9 mouse cellular contexts compared by ENCODE assay signal in genomic region chr19:46908977-46909376, GRCm38 (mm10).
DNase-seq lines count a peak whose midpoint lies in the region; ATAC-seq and TF ChIP-seq lines count a peak whose summit lies in the region.
"Had no signal": no experiment of that assay in that cellular context is flagged by ENCODE, and none has a peak within 500 bp of the region (broad histone marks: within the 10 kb centered on the region; RNA-seq: fewer than 3 reads in every experiment).

No protein-coding gene starts in this region.

- no peak overlapping the region for H3K9ac ChIP-seq in heart, adult 2 months (ENCODE audit: low read depth, low read length)
- H3K9ac ChIP-seq in heart, embryonic 11.5 days (ENCODE audit: low read depth, low read length), result no peak overlapping the region
- H3K9ac ChIP-seq in midbrain, postnatal 0 days (replicated peaks; ENCODE audit: low read length, poor library complexity, severe bottlenecking), result no peak overlapping the region
- H3K9ac ChIP-seq in midbrain, embryonic 15.5 days, result no peak overlapping the region
- no peak overlapping the region for H3K9ac ChIP-seq in intestine, embryonic 15.5 days

- H3K4me3 ChIP-seq in heart, adult 2 months, result 0 out of 2 replicates have a peak overlapping the region, but pooled peaks have one; percentile 9
- H3K4me3 ChIP-seq in heart, embryonic 11.5 days (ENCODE audit: low read depth, low read length), result no peak overlapping the region
- H3K4me3 ChIP-seq in midbrain, postnatal 0 days (ENCODE audit: low read depth, low read length), result no peak overlapping the region
- no peak overlapping the region for H3K4me3 ChIP-seq in midbrain, embryonic 15.5 days
- H3K4me3 ChIP-seq in intestine, embryonic 15.5 days (replicated peaks), result no peak overlapping the region

- no peak for TF ChIP-seq EP300 in heart, adult 2 months (IDR thresholded peaks at IDR 0.05; ENCODE audit: insufficient read depth, low read depth, low read length)

- H3K9me3 ChIP-seq in heart, embryonic 11.5 days (replicated peaks; ENCODE audit: control insufficient read depth, low read length), result no peaks in the 10 kb centered on the region
- H3K9me3 ChIP-seq in midbrain, postnatal 0 days (ENCODE audit: low read length), result no peaks in the 10 kb centered on the region
- no peaks in the 10 kb centered on the region for H3K9me3 ChIP-seq in midbrain, embryonic 15.5 days
- no peaks in the 10 kb centered on the region for H3K9me3 ChIP-seq in intestine, embryonic 15.5 days

- no peaks in the 10 kb centered on the region for H3K27me3 ChIP-seq in heart, adult 2 months (ENCODE audit: control insufficient read depth, insufficient read depth, low read length)
- H3K27me3 ChIP-seq in heart, embryonic 11.5 days (ENCODE audit: control insufficient read depth, insufficient read depth, low read length), result no peaks in the 10 kb centered on the region
- no peaks in the 10 kb centered on the region for H3K27me3 ChIP-seq in midbrain, postnatal 0 days (ENCODE audit: insufficient read depth, low read length)
- no peaks in the 10 kb centered on the region for H3K27me3 ChIP-seq in midbrain, embryonic 15.5 days (replicated peaks)
- H3K27me3 ChIP-seq in intestine, embryonic 15.5 days (replicated peaks), result no peaks in the 10 kb centered on the region

- no peak overlapping the region for H3K4me2 ChIP-seq in heart, embryonic 11.5 days
- no peak overlapping the region for H3K4me2 ChIP-seq in midbrain, postnatal 0 days (ENCODE audit: low read depth, low read length, poor library complexity, severe bottlenecking)
- no peak overlapping the region for H3K4me2 ChIP-seq in midbrain, embryonic 15.5 days
- no peak overlapping the region for H3K4me2 ChIP-seq in intestine, embryonic 15.5 days (replicated peaks)

- no peak for ATAC-seq in heart, embryonic 11.5 days (replicated peaks; ENCODE audit: insufficient number of reproducible peaks, low FRiP score, low TSS enrichment)
- no peak for ATAC-seq in midbrain, postnatal 0 days (ENCODE audit: low FRiP score)
- ATAC-seq in midbrain, embryonic 15.5 days (replicated peaks), result no peak
- no peak for ATAC-seq in intestine, embryonic 15.5 days
- ATAC-seq: intestine, embryonic 16.5 days had no signal

- intact Hi-C loops in heart, adult 2 months (cut with DNase I), result no loop called here

- H3K79me2 ChIP-seq in heart, adult 2 months (replicated peaks; ENCODE audit: control insufficient read depth, insufficient read depth, low read length), result peaks cover 1% of the 10 kb centered on the region; the same call in 1 of the 2 replicates

- H3K27ac ChIP-seq in heart, adult 2 months, result peak overlapping the region; percentile 81
- no peak overlapping the region for H3K27ac ChIP-seq in heart, embryonic 11.5 days (ENCODE audit: low read depth, low read length)
- H3K27ac ChIP-seq in midbrain, postnatal 0 days (ENCODE audit: low read depth, low read length), result peak overlapping the region; percentile 47; the same call in 1 of the 2 replicates
- no peak overlapping the region for H3K27ac ChIP-seq in midbrain, embryonic 15.5 days
- no peak overlapping the region for H3K27ac ChIP-seq in intestine, embryonic 15.5 days

- peaks cover 6% of the 10 kb centered on the region for H3K4me1 ChIP-seq in heart, adult 2 months (ENCODE audit: control insufficient read depth, insufficient read depth, low read length)
- peaks cover 8% of the 10 kb centered on the region for H3K4me1 ChIP-seq in heart, embryonic 11.5 days (ENCODE audit: control insufficient read depth, insufficient read depth, low read length)
- no peaks in the 10 kb centered on the region for H3K4me1 ChIP-seq in midbrain, postnatal 0 days (ENCODE audit: insufficient read depth, low read length)
- H3K4me1 ChIP-seq in midbrain, embryonic 15.5 days, result 0 out of 2 replicates have a peak, but pooled peaks cover 5% of the 10 kb centered on the region
- no peaks in the 10 kb centered on the region for H3K4me1 ChIP-seq in intestine, embryonic 15.5 days (replicated peaks)

- peaks cover 11% of the 10 kb centered on the region for H3K36me3 ChIP-seq in heart, adult 2 months (ENCODE audit: control insufficient read depth, insufficient read depth, low read length)
- no peaks in the 10 kb centered on the region for H3K36me3 ChIP-seq in heart, embryonic 11.5 days (ENCODE audit: control insufficient read depth, insufficient read depth, low read length)
- H3K36me3 ChIP-seq in midbrain, postnatal 0 days (ENCODE audit: insufficient read depth, low read length), result no peaks in the 10 kb centered on the region
- H3K36me3 ChIP-seq in midbrain, embryonic 15.5 days (replicated peaks), result no peaks in the 10 kb centered on the region
- H3K36me3 ChIP-seq in intestine, embryonic 15.5 days, result no peaks in the 10 kb centered on the region

- WGBS in heart, adult 2 months, result 55% methylated on average over 4 of the region's 4 CpGs
- WGBS in heart, embryonic 11.5 days (ENCODE audit: insufficient replicate concordance), result 82% methylated on average over 4 of the region's 4 CpGs
- 33% methylated on average over 4 of the region's 4 CpGs for WGBS in midbrain, postnatal 0 days
- 33% methylated on average over 4 of the region's 4 CpGs for WGBS in midbrain, embryonic 15.5 days
- 82% methylated on average over 4 of the region's 4 CpGs for WGBS in intestine, embryonic 15.5 days

- peak; percentile 16; the same call in 1 of the 2 replicates for TF ChIP-seq POLR2A in heart, adult 2 months (IDR thresholded peaks at IDR 0.05; ENCODE audit: insufficient read depth, low read depth, low read length)

- TF ChIP-seq CTCF in heart, adult 2 months (IDR thresholded peaks at IDR 0.05), result peak; percentile 25
- TF ChIP-seq CTCF in midbrain, postnatal 0 days (IDR thresholded peaks at IDR 0.05), result no peak

- DNase-seq in heart, adult 2 months, result peak; percentile 28 to 40
- peak; percentile 12 for DNase-seq in midbrain, postnatal 0 days (ENCODE audit: low spot score)
- DNase-seq in kidney, postnatal 14 days, result peak; percentile 30
- peak; percentile 36 to 69 for DNase-seq in right cerebral cortex, postnatal 36 days (ENCODE audit: low spot score in 2 of 2)
- DNase-seq in spleen, postnatal 36 days (ENCODE audit: low spot score in 2 of 2), result no peak

Comparison
In these comparisons a context has a peak if more than half of its experiments do, and no peak if none do; other contexts are left out.
1. H3K27ac ChIP-seq: peak in heart, adult 2 months (single experiment) and midbrain, postnatal 0 days (single experiment); none in heart, embryonic 11.5 days (single experiment), midbrain, embryonic 15.5 days (single experiment) and intestine, embryonic 15.5 days (single experiment).
2. DNase-seq: peak in heart, adult 2 months (2 of 2), midbrain, postnatal 0 days (single experiment), kidney, postnatal 14 days (single experiment) and right cerebral cortex, postnatal 36 days (2 of 2); none in spleen, postnatal 36 days (0 of 2).